Mouse (Mus musculus) forelimb bud, embryonic 11.5 days (tissue): ENCODE measurements around the gene Kmo.

Source experiments
- DNase-seq: peaks from one replicate; pipeline ENCODE4 v3.0.0-alpha.2; 2012; ENCODE audit warnings: low read depth, low spot score

Kmo gene

DNA sequence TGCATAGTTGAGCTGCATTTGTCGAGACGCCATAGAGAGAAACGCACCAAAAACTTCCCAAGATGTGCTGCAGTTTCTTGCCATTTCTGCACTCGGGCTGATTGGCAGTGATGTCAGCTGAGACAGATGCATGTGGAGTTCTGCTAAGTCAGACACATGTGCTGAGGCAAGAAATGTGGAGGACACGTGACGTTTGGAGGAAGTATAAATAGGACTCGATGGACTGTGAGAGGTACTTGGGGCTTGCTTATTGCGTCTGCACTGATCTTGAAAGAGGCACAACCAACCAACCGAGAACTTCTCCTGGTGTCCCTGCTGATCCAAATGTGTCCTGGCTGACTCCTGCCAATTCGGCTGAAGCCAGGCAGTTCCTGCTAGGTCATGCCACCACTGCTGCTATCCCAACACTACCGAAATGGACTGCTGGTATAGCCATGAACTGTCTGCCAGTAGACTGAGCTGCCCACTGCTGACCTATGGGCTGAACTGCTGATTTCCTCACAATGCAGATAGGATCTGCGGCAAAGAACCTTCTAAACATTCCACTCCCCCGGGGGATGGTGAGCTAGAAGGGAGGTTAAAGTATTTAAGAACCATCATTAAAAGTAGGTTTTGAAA, at the start of gene Kmo:
Gene Kmo (plus strand): TSS at position 568 of the 618 bp plus-strand sequence.
- no peak for DNase-seq

DNA sequence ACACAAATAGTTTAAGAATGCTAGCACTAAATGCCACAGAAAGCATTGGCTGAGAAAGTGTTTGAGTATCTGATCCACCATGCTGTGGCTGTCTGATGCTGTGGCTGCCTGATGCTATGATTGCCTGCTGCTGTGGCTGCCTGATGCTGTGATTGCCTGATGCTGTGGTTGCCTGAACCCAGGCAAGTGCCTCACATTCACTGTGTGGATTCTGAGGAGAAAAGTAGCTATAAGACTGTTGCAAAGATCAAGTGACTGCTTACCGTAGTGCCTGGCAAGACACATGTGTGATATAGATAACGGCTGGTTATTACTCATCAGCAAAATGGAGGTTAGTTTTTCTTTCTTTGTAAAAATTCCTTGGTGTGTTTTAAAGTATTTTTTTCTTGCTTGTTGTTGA, 46.1 kb upstream of the Kmo start:
- no peak for DNase-seq

DNA sequence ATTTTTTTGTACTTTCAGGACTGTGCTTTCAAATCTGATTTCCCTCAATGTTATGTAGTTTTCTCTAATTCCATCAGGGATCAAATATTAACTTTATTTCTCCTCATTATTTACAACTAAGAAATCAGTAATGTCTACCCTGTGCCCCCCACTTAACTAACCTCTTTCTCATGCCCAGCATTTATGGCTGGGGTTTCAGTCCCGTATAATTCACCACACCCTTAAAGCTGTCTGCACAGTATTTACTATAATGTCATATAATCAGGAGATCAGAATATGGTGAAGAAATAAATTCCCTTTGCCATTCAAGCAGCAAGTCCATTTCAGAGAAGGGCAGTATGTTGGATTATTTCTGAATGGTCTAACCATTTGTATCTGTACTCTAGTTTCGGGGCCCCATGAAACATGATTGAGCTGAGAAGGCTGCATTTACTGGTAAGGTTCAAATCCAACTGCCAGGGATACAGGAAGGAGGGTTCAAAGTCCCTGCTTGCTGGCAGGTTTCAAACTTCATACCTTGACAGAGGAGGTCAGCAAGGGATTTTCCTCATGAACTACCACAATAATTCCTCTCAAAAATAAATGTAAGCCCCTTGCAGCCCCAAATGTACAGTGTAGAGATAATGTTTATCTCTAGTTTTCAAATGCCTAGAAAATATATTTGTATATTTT, 41.6 kb upstream of the Kmo start:
- no peak for DNase-seq

DNA sequence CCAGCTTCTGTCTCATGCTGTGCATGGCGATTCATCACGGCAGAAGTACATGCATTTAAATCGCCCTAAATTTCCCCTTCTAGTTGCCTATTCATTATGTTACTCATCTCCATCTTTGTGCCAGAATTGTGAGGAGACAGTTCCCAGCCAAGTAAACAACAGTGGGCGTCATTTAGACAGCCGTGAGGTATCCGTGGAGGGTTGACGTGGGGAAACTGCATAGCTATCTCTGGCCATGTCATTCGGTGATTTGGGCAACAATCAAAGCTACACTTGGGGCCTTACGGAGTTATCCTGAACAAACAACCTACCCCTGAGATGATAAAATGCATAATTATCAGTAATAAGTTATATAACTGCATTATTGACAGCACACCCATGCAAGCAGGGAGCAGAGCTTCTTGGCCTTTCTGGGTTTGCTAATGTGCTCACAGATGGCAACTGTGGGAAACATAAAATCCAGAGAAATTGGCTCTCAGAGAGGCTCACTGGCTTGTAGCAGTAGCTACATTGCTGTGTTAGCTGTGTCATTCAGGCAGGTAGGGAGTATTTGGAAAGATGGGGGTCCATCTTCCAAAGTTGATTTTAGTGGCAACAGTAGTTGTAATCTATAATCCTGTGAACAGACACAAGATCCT, 40.5 kb upstream of the Kmo start:
- DNase-seq, result no peak

DNA sequence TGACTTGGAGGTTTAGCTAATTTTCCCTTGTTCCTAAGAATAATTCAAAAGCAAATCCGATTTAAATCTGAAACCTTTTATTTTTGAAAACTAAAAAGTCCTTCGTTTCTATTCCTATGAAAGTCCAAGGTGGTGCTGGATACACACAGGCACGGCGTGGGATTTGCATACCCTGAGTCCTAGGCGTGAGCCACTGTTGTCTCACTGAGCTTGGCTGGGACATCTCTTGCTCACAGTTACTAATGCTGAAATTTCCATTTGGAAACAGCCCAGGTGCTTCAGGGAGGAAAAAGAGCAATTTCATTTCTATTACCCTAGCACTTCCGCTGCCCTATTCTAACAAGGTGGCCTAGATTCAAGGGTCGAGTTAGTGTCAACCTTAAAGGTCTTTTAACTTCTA, 39.8 kb upstream of the Kmo start:
- no peak for DNase-seq

DNA sequence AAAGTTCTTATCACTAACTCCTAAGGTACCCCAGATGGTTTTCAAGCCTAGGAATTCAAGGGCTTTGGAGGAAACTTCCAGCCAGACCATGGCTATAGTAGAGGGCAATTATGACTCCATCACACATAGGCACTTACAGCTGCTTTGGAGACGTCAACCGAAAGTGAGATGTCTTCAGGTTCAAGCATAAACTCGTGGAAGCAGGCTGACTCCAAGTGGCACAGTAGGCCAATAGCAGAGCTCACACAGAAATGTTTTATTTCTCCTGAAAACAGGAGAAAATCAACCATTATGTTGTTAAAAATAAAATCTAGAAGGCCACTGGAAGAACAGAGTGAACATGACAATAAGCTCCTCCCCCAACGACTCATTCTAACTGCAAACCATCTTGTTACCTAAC, 37.4 kb upstream of the Kmo start:
- no peak for DNase-seq

DNA sequence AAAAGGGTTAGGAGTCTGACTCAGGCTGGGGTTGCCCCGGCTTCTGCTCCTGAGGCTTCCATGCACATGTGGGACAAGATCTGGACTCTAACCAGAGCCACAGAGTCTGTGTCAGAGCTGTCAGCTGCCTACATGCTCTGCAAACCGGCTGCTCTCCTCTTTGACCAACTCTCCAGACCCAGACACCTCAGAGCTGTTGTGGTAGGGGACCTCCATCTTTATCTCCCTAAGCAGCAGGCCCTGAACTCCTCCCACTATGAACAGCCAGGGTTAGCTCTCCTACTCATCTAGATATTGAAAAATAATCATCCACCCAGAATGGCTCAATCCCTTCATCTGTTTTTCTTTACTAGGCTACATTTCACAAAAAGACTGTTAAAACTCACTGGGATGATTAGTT, 34.9 kb upstream of the Kmo start:
- no peak for DNase-seq

DNA sequence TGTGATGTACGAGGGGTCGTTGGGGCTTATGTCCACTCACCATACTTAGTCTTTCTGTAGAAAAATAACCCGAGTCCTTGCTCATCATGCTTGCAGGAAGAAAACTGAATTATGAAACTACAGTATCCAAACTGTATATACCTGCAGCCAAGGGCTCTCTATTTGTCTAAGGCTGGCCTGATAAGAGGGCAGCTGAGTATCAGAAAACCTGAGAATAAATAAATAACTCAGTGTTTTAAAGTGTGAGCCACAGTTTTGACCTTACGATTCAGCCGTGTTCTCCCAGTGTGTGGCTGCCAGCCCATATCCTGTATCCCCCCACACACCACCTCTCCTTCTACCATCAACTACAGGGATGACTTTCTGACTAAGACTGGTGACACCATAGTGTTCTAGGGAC, 33.5 kb upstream of the Kmo start:
- DNase-seq, result no peak

DNA sequence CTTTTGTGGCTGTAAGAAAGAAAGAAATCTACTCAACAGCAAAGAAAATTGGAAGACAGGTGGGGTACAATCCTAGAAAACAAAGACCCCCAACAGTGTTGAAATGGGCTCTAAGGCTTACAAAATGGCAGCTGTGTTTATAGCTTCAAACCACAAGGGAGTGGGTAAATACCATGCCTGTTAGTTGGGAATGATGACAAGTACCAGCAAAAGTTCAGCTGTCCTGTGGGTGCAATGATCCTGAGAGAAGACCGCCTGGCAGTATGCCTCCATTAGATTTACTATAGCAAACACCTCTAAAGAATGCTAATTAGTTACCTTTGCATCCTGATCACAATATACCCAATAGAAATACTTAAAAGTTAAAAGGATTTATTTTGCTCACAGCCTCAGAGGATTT, 27.3 kb upstream of the Kmo start:
- no peak for DNase-seq

DNA sequence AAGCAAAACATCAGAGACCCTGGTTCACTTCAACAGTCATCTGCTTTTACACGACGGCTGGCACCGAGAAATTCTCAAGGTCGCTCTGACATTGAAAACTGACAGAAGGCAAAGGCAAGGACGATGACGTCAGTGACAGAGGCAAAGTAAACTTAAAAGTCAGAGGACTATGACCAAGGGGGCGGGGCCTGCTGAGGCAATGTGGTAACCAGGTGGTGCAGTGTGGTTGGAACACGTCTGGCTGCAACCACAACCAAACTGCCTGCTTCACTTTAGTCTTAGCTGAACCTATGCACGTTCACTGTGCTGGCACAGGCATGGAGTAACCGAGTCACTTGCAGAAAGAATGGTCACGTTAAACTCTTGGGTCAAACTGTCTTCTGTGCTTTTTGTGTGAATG, 17.9 kb upstream of the Kmo start:
- no peak for DNase-seq

DNA sequence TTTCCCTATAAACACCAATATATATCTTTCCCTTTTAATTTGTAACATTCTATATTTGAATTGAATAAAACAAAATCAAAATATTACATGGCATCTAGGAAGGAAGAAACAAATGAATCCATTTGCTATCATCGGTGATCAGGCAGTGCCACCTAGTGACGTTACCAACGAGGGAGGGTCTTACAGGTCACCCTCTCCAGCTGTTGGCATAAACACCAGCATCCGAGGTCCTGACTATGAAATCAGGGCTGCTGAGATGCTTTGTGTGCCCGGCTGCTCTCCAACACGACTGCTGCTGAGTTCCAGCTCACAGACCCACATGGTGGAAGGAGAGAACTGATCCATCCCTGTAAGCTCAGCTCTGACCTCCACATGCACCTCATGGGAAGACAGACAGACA, 16.8 kb upstream of the Kmo start:
- no peak for DNase-seq

DNA sequence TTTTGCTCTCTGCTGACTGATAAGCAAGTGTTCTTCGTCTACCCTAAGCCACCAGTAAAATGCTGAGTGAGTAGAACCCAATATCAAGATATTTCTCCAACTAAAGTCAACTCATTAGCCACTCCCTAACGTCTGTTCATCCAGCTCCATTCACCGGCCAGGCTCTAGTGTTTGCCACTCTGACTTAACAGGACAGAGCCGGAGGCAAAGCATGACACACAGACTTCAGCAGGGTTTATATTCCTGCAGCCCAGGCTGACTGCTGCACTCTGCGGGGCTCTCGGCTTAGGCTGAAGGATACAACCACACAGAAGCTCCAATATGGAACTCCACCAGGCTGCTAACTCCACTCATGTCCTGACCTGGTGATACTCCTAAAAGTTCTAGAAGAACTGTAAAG, 12.9 kb upstream of the Kmo start:
- no peak for DNase-seq

DNA sequence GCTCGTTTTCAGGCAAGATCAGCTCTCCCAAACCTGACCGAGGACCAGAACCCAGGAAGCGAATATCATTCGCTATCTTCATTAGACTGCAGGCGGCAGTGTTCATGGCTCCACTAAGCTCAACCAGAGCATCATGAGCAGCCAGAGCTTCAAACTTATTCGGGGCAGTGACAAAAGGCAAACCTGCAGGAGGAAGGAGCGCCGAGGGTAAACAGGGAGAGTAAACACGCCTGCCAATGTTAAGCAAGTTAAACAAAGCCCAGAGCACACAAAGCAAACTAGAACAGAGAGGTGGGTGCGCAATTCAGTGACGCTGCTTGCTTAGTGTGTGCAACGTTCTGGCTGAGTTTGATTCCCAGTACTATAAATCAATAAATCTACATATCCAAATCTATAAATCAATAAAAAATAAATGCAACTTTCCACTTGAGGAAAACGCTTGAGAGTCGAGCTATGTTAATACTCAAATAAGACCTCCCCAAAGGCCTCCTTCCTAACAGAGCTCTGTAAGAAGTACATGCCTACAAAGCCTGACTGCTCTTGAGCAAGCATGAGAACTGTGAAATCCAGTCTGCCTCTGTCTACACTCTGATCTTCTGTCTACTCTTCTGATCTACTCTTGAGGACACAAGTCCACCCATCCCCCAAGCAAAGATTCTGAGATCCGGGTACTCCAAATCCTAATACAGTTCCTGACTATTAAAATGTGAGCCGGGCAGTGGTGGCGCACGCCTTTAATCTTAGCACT, 12.2 kb upstream of the Kmo start:
- DNase-seq, result no peak

DNA sequence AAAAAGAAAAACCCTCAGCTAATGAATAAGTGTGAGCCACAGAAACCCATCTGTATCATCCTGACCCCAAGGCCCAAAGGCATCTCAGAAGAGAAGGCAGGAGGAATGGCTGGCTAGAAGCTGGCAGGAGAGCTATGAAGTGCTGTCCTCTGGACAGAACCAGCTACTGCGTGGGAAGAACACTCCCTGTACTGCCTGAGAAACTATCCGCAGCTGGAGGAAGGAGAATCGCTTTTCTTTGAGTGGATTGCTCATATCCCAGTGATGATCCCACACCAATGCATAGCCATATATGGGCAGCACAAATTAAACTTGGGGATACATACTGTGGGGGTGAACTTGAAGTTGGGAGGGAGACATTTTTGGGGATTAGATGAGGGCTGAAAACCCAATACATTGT, 11.5 kb upstream of the Kmo start:
- no peak for DNase-seq

DNA sequence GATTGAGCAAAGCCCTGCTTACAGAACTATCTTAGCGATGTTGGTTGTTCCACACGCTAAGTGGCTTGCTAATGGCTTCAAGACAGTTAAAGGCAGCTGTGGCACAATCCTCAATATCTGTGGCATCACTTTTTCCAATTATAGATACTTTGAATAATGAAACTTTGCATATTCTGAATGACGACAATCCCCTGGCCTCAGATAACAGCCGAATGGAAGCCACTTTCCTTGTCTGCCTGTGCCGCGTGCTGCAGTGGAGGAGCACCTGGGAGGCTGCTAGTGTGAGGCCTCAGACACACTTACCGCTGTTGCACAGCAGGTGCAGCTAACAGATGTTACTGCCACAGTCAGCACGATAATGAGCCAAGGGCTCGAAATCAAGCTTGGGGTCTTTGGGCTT, 5.2 kb upstream of the Kmo start:
- no peak for DNase-seq

DNA sequence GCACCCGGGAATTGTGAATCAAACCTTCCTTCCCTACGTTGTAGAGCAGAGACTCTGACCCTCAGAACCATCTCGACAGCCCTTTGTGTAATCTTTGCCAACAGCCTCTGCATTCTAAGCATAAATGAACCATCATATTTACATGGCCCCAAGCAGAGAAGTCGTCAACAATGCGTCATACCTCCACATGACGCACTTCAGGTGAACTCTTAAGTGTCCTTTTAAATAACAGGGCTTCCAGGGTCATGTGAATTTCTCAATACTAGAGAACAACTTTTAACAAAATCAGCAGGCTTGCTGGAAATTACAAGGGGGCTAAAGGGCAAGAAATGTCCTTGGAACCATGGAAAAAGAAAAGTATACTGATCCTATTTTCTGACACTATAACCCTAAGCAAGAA, 3.5 kb downstream of the Kmo start:
- DNase-seq, result no peak

DNA sequence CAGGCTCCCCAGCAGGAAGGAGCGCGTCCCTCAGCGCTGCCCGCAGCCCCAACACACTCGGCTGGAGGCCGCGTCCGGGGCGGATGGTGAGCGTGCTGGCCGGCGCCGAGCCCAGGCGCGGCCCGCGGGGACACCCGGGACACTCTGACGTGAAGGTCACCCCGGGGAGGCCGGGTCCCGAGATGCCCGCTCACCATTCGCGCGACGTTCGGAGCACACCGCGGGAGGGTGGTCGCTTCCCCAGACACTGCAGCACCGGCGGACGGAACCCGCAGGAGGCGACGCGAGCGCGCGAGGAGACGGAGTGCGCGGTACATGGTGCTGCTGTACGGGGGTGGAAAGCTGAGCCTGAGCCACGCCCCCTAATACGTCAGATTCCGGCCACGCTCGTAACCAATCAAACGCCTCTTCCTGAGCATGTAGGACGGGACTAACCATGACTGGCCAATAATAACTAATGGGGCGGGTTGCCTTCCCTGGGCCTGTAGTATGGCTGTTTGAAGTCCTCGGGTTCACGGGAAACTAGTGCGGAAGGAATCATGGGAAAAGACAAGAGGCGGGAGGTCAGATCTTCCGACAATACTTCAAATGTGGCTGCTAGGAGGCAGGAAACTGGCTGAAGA, 5.2 kb downstream of the Kmo start, which contains the start of gene Fh1:
Gene Fh1 (minus strand): TSS at position 379 of the 623 bp plus-strand sequence.
- peak; percentile 96 for DNase-seq

DNA sequence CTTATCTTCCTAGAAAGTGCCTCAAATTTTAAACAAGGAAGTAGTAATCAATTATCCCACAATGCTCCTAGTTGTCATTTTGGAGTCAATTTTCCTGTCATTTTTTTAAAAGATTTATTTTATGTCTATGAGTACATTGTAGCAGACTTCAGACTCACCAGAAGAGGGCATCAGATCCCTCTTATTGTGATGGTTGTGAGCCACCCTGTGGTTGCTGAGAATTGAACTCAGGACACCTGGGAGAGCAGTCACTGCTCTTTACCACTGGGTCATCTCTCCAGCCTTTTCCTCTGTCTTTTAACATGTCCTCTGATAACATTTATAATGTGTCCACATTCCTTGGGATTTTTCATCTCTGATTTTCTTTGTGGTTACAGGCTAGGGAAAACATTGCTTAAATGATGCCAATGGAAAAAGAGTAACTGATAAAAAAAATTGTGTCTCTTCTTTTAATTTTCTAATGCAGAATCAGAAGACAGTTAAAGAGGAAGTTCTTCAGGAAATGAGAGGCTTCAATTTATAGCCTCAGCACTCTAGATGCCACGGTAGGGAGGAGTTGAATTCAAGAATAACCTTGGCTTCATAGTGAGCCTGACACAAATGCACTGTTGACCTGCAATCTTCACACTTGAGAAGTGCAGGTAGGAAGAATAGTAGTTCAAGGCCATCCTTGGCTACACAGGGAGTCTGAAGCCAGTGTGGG, 6.0 kb downstream of the Kmo start:
- peak; percentile 24 for DNase-seq

DNA sequence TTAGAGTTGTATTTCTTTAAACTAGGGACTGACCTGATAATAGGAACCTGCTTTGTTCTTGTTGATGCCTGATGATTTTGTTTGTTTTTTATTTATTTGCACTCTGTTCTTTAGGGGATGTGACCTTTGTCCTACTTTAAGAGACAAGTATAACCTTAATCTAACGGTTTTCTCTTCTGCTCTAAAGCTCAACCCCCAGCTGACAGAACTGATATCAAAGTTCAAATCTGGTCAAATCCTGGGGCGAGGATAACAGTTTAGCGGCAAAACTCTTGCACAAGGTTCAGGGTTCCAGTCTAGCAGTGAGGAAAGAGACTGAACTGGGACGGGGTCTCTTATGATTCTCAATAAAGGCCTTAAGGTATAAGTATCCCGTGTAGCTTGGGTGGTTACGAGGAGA, 9.1 kb downstream of the Kmo start:
- DNase-seq, result no peak

DNA sequence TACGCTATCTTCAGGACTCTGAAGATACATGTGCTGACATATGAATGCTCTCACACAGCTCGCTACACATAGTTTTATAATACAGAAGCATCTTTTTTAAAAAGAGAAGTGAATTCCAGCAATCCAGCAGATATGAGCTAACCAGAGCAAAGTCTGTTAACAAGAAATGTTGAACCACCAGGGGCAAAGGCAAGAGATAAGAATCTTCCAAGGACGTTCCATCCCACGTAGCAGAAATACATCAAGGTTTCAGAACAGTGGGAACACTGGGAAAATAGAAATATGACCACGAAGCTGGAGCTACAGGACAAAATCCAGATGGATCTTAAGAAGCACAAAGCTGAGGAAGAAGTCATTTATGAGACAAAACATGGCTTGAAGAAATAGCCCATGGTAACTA, 10.2 kb downstream of the Kmo start:
- no peak for DNase-seq

DNA sequence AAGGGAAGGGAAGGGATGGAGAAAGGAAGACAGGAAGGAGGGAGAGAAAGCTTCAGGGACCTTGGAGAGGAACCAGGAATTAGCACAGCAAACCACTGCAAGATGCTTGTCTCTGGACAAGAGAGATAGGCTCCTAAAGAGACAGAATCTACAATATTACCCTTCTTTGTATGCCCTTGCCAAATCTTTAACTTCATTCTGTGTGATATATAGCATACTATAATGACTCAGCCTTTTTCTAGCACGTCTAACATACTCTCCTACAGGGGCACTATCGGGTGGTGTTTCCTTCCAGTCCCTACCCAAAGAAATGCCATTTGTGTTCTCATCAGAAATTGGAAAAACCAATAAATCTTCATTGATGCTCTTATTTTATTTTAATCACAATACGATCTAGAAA, 10.9 kb downstream of the Kmo start:
- no peak for DNase-seq
